Mouse (Mus musculus): ENCODE measurements at regions not wholly inside any gene's neighbourhood (a gene's known extent, or its start where the extent isn't known, plus 50 kb on each side); places are given as distances from the start of the nearest gene placed in this dataset.

DNA sequence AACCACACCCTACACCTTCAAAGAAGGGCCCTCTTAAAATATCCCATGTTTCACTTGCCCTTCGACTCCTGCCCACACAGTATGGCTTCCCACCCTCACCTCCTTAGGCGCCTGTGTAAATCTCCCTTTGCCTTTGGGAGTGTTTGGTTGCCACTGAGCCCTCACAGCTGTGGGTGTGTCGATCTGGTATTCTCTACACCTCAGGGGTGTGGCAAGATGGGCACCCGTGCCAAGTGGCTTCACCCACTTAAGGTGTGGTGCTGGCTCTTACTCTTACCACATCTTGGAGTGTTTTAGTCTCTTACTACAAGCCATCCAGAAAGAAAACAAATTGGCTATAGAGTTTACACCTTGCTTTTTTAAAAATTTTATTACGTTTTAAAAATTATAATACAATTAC is 205.3 kb upstream of the Prdm1 start:
- TF ChIP-seq CTCF (IDR thresholded peaks at IDR 0.05; ENCODE audit: borderline replicate concordance, insufficient read depth, low read length) (no peak), POLR2A (IDR thresholded peaks at IDR 0.05; ENCODE audit: low read depth, low read length) (no peak)

All from embryonic fibroblast, embryonic 13.5 days (primary cell).